15 mouse cellular contexts compared by ENCODE assay signal in genomic region chr9:34956512-34956911, GRCm38 (mm10).
"Had no signal": no experiment of that assay in that cellular context is flagged by ENCODE, and none has a peak within 500 bp of the region (broad histone marks: within the 10 kb centered on the region; RNA-seq: fewer than 3 reads in every experiment).

No protein-coding gene starts in this region.

- H3K4me2 ChIP-seq: neural tube, embryonic 15.5 days; stomach, embryonic 15.5 days had no signal

- H3K27me3 ChIP-seq: neural tube, embryonic 15.5 days had no signal

- H3K9me3 ChIP-seq: neural tube, embryonic 15.5 days; stomach, embryonic 15.5 days had no signal

- H3K4me3 ChIP-seq: neural tube, embryonic 15.5 days; stomach, embryonic 15.5 days had no signal

- H3K27ac ChIP-seq: neural tube, embryonic 15.5 days; stomach, embryonic 15.5 days; stomach, postnatal 0 days had no signal

- H3K4me1 ChIP-seq: stomach, embryonic 15.5 days had no signal

- H3K36me3 ChIP-seq: neural tube, embryonic 15.5 days; stomach, embryonic 15.5 days had no signal

- DNase-seq: retina, postnatal 1 day; right cerebral cortex, adult 18-20 months; right cerebral cortex, postnatal 14 days; right cerebral cortex, postnatal 25 days; right cerebral cortex, postnatal 4 days; spleen, adult 18-20 months; thymus, adult 18-20 months; thymus, adult 2 months; thymus, postnatal 14 days; thymus, postnatal 25 days; thymus, postnatal 36 days; thymus, postnatal 4 days had no signal

- H3K9ac ChIP-seq: neural tube, embryonic 15.5 days; stomach, embryonic 15.5 days had no signal
